ENCODE assay signal across 8 mouse cellular contexts in genomic region chr7:131411221-131411940, GRCm38 (mm10). TPM values are rescaled to one million over a fixed set of nuclear protein-coding genes. Genes with fewer than 3 reads are reported as not detected.
DNase-seq lines count a peak whose midpoint lies in the region; ATAC-seq and TF ChIP-seq lines count a peak whose summit lies in the region.

No protein-coding gene starts in this region.

- TF ChIP-seq CTCF in lung, adult 2 months (IDR thresholded peaks at IDR 0.05; ENCODE audit: insufficient read depth, low read length) = no peak

- peak overlapping the region; percentile 97 for H3K4me3 ChIP-seq in intestine, embryonic 16.5 days (ENCODE audit: low read length)
- peak overlapping the region; percentile 57 for H3K4me3 ChIP-seq in lung, adult 2 months (replicated peaks; ENCODE audit: extremely low read depth, low read depth, low read length)
- peak overlapping the region; percentile 86 for H3K4me3 ChIP-seq in stomach, embryonic 16.5 days (replicated peaks; ENCODE audit: low read length)

- H3K9ac ChIP-seq in intestine, embryonic 16.5 days (ENCODE audit: low read depth, low read length) = peak overlapping the region; percentile 87
- H3K9ac ChIP-seq in stomach, embryonic 16.5 days (ENCODE audit: low read length) = peak overlapping the region; percentile 94

- H3K4me1 ChIP-seq in intestine, embryonic 16.5 days (ENCODE audit: control insufficient read depth, insufficient read depth, low read length) = peaks cover 13% of the 10 kb centered on the region
- peaks cover 6% of the 10 kb centered on the region for H3K4me1 ChIP-seq in lung, adult 2 months (ENCODE audit: control insufficient read depth, insufficient read depth, low read length)
- H3K4me1 ChIP-seq in stomach, embryonic 16.5 days (ENCODE audit: control insufficient read depth, insufficient read depth, low read length) = peaks cover 13% of the 10 kb centered on the region

- peak overlapping the region; percentile 75 for H3K27ac ChIP-seq in intestine, embryonic 16.5 days (ENCODE audit: low read length)
- H3K27ac ChIP-seq in stomach, embryonic 16.5 days (ENCODE audit: low read length) = peak overlapping the region; percentile 79

- no peak for TF ChIP-seq POLR2A in lung, adult 2 months (IDR thresholded peaks at IDR 0.05; ENCODE audit: borderline replicate concordance, extremely low read depth, low read depth, low read length)

- peak overlapping the region; percentile 72 for H3K4me2 ChIP-seq in intestine, embryonic 16.5 days (ENCODE audit: low read depth, low read length)
- H3K4me2 ChIP-seq in stomach, embryonic 16.5 days (ENCODE audit: low read depth, low read length) = peak overlapping the region; percentile 57

- peak; percentile 35 for DNase-seq in cerebellum, adult 11-12 months
- no peak for DNase-seq in cerebellum, postnatal 25 days
- peak; percentile 48 for DNase-seq in adrenal gland, postnatal 14 days
- peak; percentile 17 for DNase-seq in gastrocnemius, postnatal 10 days
- peak; percentile 41 for DNase-seq in lung, adult 2 months

- H3K36me3 ChIP-seq in intestine, embryonic 16.5 days (ENCODE audit: control insufficient read depth, insufficient read depth, low read length) = no peaks in the 10 kb centered on the region
- H3K36me3 ChIP-seq in stomach, embryonic 16.5 days (ENCODE audit: control insufficient read depth, insufficient read depth, low read length) = no peaks in the 10 kb centered on the region

- no peak for ATAC-seq in intestine, embryonic 16.5 days
- no peak for ATAC-seq in stomach, embryonic 16.5 days (ENCODE audit: insufficient read depth, low FRiP score)
- ATAC-seq in CD4-positive, CD25-positive, alpha-beta regulatory T cell, adult 4 months = no peak

- no peaks in the 10 kb centered on the region for H3K9me3 ChIP-seq in intestine, embryonic 16.5 days (ENCODE audit: control insufficient read depth, low read length)
- H3K9me3 ChIP-seq in stomach, embryonic 16.5 days (replicated peaks; ENCODE audit: control insufficient read depth, low read length) = no peaks in the 10 kb centered on the region

- WGBS in intestine, embryonic 16.5 days = 21% methylated on average over 10 of the region's 10 CpGs
- WGBS in lung, adult 2 months = 15% methylated on average over 10 of the region's 10 CpGs
- 29% methylated on average over 10 of the region's 10 CpGs for WGBS in stomach, embryonic 16.5 days

- no peaks in the 10 kb centered on the region for H3K27me3 ChIP-seq in intestine, embryonic 16.5 days (replicated peaks; ENCODE audit: control insufficient read depth, insufficient read depth, low read length)
- no peaks in the 10 kb centered on the region for H3K27me3 ChIP-seq in stomach, embryonic 16.5 days (ENCODE audit: control insufficient read depth, insufficient read depth, low read length)

RNA-seq across cellular contexts. Expression of gene Acadsb, which starts 1.0 kb away (rescaled TPM):
- total RNA-seq in adrenal gland, postnatal 14 days (2021) = 253 and 297 TPM in 2 replicates
- 10 to 100 TPM; 72.8 to 75.2 TPM for total RNA-seq in gastrocnemius, postnatal 10 days (2021)
- 70.5 and 75.2 TPM in 2 replicates for polyA plus RNA-seq in intestine, embryonic 16.5 days (2015; fragmentation: Nextera tagmentation; extraction: Ambion mirVana)
- 9.3 and 14.6 TPM in 2 replicates for polyA plus RNA-seq in lung, adult 2 months (2012; rRNA removed)
- 115 and 117 TPM in 2 replicates for polyA plus RNA-seq in stomach, embryonic 16.5 days (2015; fragmentation: Nextera tagmentation; extraction: Ambion mirVana)
- 10 to 100 TPM; 55.0 to 62.7 TPM for polyA plus RNA-seq in CD4-positive, CD25-positive, alpha-beta regulatory T cell, adult 4 months (2017; shearing (Covaris generic))

RNA-seq across cellular contexts. Expression of gene Ikzf5, which starts 1.1 kb away (rescaled TPM):
- total RNA-seq in adrenal gland, postnatal 14 days (2021) = 29.8 and 32.5 TPM in 2 replicates
- 10 to 100 TPM; 23.1 to 23.5 TPM for total RNA-seq in gastrocnemius, postnatal 10 days (2021)
- 8.1 and 9.4 TPM in 2 replicates for polyA plus RNA-seq in intestine, embryonic 16.5 days (2015; fragmentation: Nextera tagmentation; extraction: Ambion mirVana)
- polyA plus RNA-seq in lung, adult 2 months (2012; rRNA removed) = 12.4 and 13.3 TPM in 2 replicates
- 11.6 and 14.4 TPM in 2 replicates for polyA plus RNA-seq in stomach, embryonic 16.5 days (2015; fragmentation: Nextera tagmentation; extraction: Ambion mirVana)
- 10 to 100 TPM; 34.7 to 39.2 TPM for polyA plus RNA-seq in CD4-positive, CD25-positive, alpha-beta regulatory T cell, adult 4 months (2017; shearing (Covaris generic))

RNA-seq across cellular contexts. Expression of gene Pstk, which starts 40.4 kb away (rescaled TPM):
- 37.2 and 39.6 TPM in 2 replicates for total RNA-seq in adrenal gland, postnatal 14 days (2021)
- total RNA-seq in gastrocnemius, postnatal 10 days (2021) = 10 to 100 TPM; 30.1 to 36.2 TPM
- polyA plus RNA-seq in intestine, embryonic 16.5 days (2015; fragmentation: Nextera tagmentation; extraction: Ambion mirVana) = 70.1 and 71.4 TPM in 2 replicates
- 28.7 and 35.0 TPM in 2 replicates for polyA plus RNA-seq in lung, adult 2 months (2012; rRNA removed)
- polyA plus RNA-seq in stomach, embryonic 16.5 days (2015; fragmentation: Nextera tagmentation; extraction: Ambion mirVana) = 64.7 and 77.5 TPM in 2 replicates
- polyA plus RNA-seq in CD4-positive, CD25-positive, alpha-beta regulatory T cell, adult 4 months (2017; shearing (Covaris generic)) = 10 to 100 TPM; 35.4 to 39.9 TPM

RNA-seq across cellular contexts. Expression of gene 2310057M21Rik, which starts 48.8 kb away (rescaled TPM):
- 19.9 and 23.1 TPM in 2 replicates for total RNA-seq in adrenal gland, postnatal 14 days (2021)
- total RNA-seq in gastrocnemius, postnatal 10 days (2021) = 10 to 100 TPM; 14.2 to 15.0 TPM
- polyA plus RNA-seq in intestine, embryonic 16.5 days (2015; fragmentation: Nextera tagmentation; extraction: Ambion mirVana) = 20.0 TPM in 2 replicates
- 4.0 and 5.2 TPM in 2 replicates for polyA plus RNA-seq in lung, adult 2 months (2012; rRNA removed)
- polyA plus RNA-seq in stomach, embryonic 16.5 days (2015; fragmentation: Nextera tagmentation; extraction: Ambion mirVana) = 21.4 and 21.7 TPM in 2 replicates
- 10 to 100 TPM; 16.2 to 19.7 TPM for polyA plus RNA-seq in CD4-positive, CD25-positive, alpha-beta regulatory T cell, adult 4 months (2017; shearing (Covaris generic))

Comparison
In these comparisons a context has a peak if more than half of its experiments do, and no peak if none do; other contexts are left out.
1. DNase-seq: peak in cerebellum, adult 11-12 months (single experiment), adrenal gland, postnatal 14 days (single experiment), gastrocnemius, postnatal 10 days (single experiment) and lung, adult 2 months (single experiment); none in cerebellum, postnatal 25 days (0 of 2).
2. Peak in every context shown above with its lines, with median percentiles within 50 percentile points of each other: H3K4me3 ChIP-seq.